Mouse (Mus musculus): Measurements from ENCODE around the gene Susd1.

GRCm38 (mm10) chr4:59380478-59380877 is 58.0 kb downstream of the Susd1 start:
- TF ChIP-seq CTCF (IDR thresholded peaks at IDR 0.05; ENCODE audit: control insufficient read depth, insufficient read depth, low read length) (no peak), POLR2A (IDR thresholded peaks at IDR 0.05; ENCODE audit: borderline replicate concordance, control insufficient read depth, low read depth, low read length) (no peak)
